Mouse (Mus musculus) cortical plate, adult 2 months (tissue): ENCODE results near the gene Kctd6. TPM values are rescaled to one million over a fixed set of nuclear protein-coding genes. Genes with fewer than 3 reads are reported as not detected.
A peak's percentile ranks its signal among the peaks of the same experiment; 100 is the strongest.
"Not testable (repeated sequence)": the region's sequence is repeated elsewhere in the genome, so short reads cannot be mapped to it uniquely, and the experiment has no call there.

Experiments used
- H3K27ac ChIP-seq: fragments of 200-500 bp; 2 replicates; pipeline ENCODE4 v1.5.1; 2012; ENCODE audit warnings: low read length, control low read depth, inconsistent platforms; ENCODE audit not compliant: insufficient read depth
- H3K4me1 ChIP-seq: fragments of 200-500 bp; 2 replicates; pipeline ENCODE4 v1.6.1; 2011; ENCODE audit warnings: low read length; ENCODE audit not compliant: control insufficient read depth, insufficient read depth
- H3K4me3 ChIP-seq: fragments of 200-500 bp; 2 replicates; pipeline ENCODE4 v1.5.1; 2011; ENCODE audit warnings: mild to moderate bottlenecking, low read length, control low read depth; ENCODE audit not compliant: insufficient read depth
- CTCF ChIP-seq: fragments of 200-500 bp; IDR thresholded peaks from 2 replicates; pipeline ENCODE4 v1.5.1; 2011; ENCODE audit warnings: mild to moderate bottlenecking, control low read depth, low read length; ENCODE audit not compliant: insufficient read depth; ENCODE audit errors: extremely low read depth
- POLR2A ChIP-seq: fragments of 200-500 bp; IDR thresholded peaks from 2 replicates; pipeline ENCODE4 v1.6.1; 2011; ENCODE audit warnings: mild to moderate bottlenecking, low read length, control low read depth; ENCODE audit not compliant: insufficient read depth; ENCODE audit errors: extremely low read depth
- polyA plus RNA-seq: library from polyadenylated mRNA; depleted of rRNA; stranded (reverse); fragments of >200 nt; gene quantifications from 2 replicates; pipeline ENCODE4 v1.2.3, GENCODE M21; 2012; rRNA removed

Kctd6 gene
- polyA plus RNA-seq = 36.7 and 38.8 TPM in 2 replicates

DNA sequence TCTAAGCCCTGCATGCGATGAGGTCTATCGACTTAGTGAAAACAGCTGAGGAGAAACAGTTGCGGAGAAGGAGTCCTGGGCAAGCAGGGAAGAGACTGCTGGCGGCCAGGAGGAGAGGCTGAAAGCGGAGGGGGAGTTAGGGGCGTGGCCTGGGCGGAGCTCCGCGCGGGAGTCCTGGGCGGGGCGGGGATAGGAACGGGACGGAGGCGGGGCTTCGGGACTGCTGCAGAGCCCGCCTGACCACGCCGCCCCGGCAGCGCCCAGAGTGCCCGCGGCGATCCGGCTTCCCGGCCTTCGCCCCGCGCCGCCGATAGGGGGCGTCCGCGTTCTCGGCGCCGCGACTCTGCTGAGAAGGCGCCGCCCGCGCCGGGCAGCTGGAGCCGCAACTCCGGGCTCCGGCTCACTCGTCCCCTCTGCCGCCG is at the start of gene Kctd6:
TSS of gene Kctd6 (plus strand) at position 338 of the 422 bp plus-strand sequence.
- Histone ChIP-seq H3K4me1 (peaks cover 10% of the 10 kb centered on the region), H3K4me3 (peak within 1 kb of the TSS; percentile 99), H3K27ac (peak within 1 kb of the TSS; percentile 100)
- TF ChIP-seq CTCF (no peak), POLR2A (peak; percentile 65; the same call in 1 of the 2 replicates)

- Histone ChIP-seq H3K27ac (no peak overlapping the region), H3K4me1 (no peaks in the 10 kb centered on the region), H3K4me3 (no peak overlapping the region)
- no peak for TF ChIP-seq CTCF
Observed at GRCm38 (mm10) chr14:8164463-8164862, 49.5 kb upstream of the Kctd6 start.

- TF ChIP-seq CTCF = no peak
- TF ChIP-seq POLR2A = peak; percentile 86
- Histone ChIP-seq H3K4me1 (peaks cover 4% of the 10 kb centered on the region; the same call in 1 of the 2 replicates), H3K4me3 (peak within 1 kb of the TSS; percentile 65)
Observed at GRCm38 (mm10) chr14:8172507-8173410, 41.2 kb upstream of the Kctd6 start, which contains the start of gene Pdhb. Pdhb (minus strand) TSS chr14:8173025.

DNA sequence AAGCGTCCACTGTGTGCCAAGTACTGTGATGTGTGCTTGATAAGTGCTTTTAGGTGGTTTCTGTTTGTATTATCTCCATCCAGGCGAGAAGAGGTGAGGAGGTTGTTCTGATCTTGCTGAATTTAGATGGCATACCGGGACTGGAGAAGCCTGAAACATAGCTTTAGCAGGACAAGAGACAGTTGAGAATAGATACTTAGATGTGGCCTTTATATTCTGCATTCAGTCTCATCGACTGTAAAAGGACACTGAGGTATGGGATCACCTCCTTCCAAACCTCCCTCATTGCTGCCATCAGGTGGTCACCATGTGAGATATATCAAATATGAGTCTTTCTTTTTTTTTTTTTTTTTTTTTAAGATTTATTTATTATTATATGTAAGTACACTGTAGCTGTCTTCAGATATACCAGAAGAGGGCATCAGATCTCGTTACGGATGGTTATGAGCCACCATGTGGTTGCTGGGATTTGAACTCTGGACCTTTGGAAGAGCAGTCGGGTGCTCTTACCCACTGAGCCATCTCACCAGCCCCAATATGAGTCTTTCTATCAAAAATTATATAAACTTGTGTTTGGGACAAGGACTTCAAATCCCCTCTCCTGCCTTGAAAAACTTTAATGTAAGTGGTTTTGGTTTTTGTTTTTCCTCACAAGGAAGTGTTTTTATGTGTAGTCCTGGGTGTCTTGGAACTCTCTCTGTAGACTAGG is 40.2 kb upstream of the Kctd6 start:
- H3K27ac ChIP-seq = peak overlapping the region; percentile 69
- H3K4me1 ChIP-seq = not testable (repeated sequence)
- peak overlapping the region; percentile 65 for H3K4me3 ChIP-seq
- 0 out of 2 replicates have a peak, but pooled peaks have one; percentile 20 for TF ChIP-seq CTCF

More at GRCm38 (mm10) chr14:8172507-8173410, 41.2 kb upstream of the Kctd6 start, which contains the start of gene Pdhb:
- peak within 1 kb of the TSS; percentile 69 for H3K27ac ChIP-seq

- TF ChIP-seq CTCF (no peak), POLR2A (no peak)
- peaks cover 4% of the 10 kb centered on the region; the same call in 1 of the 2 replicates for H3K4me1 ChIP-seq
- H3K27ac ChIP-seq = no peak overlapping the region
- H3K4me3 ChIP-seq = no peak overlapping the region
Observed at GRCm38 (mm10) chr14:8174634-8175033, 39.3 kb upstream of the Kctd6 start.

DNA sequence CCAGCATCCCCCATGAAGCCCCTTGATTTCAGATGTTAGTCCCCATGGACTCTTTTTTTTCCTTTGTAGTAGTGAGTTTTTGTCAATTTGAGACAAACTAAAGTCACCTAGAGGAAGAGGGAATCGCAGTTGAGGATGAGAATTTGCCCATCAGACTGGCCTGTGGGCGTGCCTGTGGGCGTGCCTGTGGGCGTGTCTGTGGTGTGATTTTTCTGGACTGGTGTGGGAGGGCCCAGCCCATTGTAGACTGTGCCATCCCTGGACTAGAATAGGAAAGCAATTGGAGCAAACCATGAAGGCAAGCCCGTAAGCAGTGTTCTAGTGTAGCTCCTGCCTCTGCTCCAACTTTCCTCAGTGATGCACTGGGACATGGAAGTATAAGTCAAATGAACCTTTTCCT is 37.7 kb upstream of the Kctd6 start:
- Histone ChIP-seq H3K4me1 (peaks cover 4% of the 10 kb centered on the region; the same call in 1 of the 2 replicates), H3K27ac (no peak overlapping the region), H3K4me3 (no peak overlapping the region)
- TF ChIP-seq POLR2A (no peak), CTCF (no peak)

GRCm38 (mm10) chr14:8180371-8181035 is 33.4 kb upstream of the Kctd6 start:
- H3K27ac ChIP-seq = no peak overlapping the region
- no peak for TF ChIP-seq POLR2A
- no peak for TF ChIP-seq CTCF
- no peaks in the 10 kb centered on the region; the same call in 1 of the 2 replicates for H3K4me1 ChIP-seq
- H3K4me3 ChIP-seq = no peak overlapping the region

DNA sequence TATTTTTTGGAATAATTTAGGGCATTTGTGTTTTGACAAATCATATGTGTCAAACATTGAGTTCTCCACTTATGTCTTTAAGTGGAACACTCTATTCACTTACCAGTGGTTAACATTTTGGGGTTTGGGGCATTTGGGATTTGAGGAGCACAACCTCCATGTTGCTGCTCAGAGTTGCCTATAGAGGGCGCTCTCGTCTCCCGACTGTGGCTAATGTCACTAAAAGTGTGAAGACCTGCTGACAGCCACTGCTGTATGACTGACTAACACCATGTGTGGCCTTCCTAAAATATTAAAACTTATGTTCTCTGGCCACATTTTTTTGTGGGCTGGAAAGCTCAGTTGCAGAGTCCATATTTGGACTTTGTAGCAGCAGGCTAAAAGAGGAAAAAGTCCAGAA is 30.6 kb upstream of the Kctd6 start:
- Histone ChIP-seq H3K27ac (no peak overlapping the region), H3K4me1 (peaks cover 3% of the 10 kb centered on the region), H3K4me3 (no peak overlapping the region)
- TF ChIP-seq POLR2A = no peak
- peak; percentile 17; the same call in 1 of the 2 replicates for TF ChIP-seq CTCF

DNA sequence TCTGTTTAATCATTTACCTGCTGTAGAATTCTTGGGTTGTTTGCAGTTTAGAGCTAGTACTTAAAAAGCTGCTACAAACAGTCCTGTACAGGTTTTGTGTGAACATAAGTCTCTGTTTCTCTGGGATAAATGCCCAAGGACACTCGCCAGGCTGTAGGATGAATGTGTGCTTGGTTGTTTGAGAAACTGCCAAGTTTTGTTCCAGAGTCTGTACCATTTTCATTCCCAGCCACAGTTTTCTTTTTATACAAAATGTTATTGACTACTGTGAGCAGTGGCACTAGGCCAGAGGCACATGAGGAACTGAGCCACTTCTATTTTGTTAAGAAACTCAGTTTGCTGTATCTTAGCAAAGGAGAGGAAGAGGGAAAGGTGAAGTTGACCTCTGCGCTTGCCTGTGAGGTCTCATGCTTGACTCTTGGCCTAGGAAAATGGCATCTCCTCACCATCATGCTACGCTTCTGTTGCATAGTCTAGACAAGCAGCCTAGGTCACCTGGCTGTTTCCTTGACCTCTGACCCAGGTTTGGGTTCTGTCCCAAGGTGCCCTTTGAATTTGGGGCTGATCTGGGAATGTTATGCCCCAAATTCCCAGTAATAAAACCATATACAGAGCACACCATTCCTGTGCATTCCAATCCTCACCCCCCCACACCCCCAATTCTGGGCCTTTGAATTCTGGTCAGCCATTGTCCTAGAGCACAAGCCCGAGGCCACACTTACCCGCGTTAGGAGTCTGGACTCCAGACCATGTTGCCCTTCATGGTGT is 27.5 kb upstream of the Kctd6 start:
- H3K27ac ChIP-seq = no peak overlapping the region; the same call in 1 of the 2 replicates
- H3K4me3 ChIP-seq = no peak overlapping the region
- no peak for TF ChIP-seq CTCF
- TF ChIP-seq POLR2A = no peak
- peaks cover 3% of the 10 kb centered on the region for H3K4me1 ChIP-seq
